Mouse (Mus musculus): ENCODE results near the gene Klhl29.

Gene Klhl29

GRCm38 (mm10) chr12:5301841-5302240, 73.6 kb downstream of the Klhl29 start:
- no peak for DNase-seq (ENCODE audit: low spot score)

- DNase-seq (ENCODE audit: low spot score): no peak
Measured at GRCm38 (mm10) chr12:5296422-5296821, 79.1 kb downstream of the Klhl29 start.

GRCm38 (mm10) chr12:5292316-5292715, 83.2 kb downstream of the Klhl29 start:
- no peak for DNase-seq (ENCODE audit: low spot score)

- DNase-seq (ENCODE audit: low spot score): no peak
Measured at GRCm38 (mm10) chr12:5285579-5285978, 89.9 kb downstream of the Klhl29 start.

GRCm38 (mm10) chr12:5284961-5285360, 90.5 kb downstream of the Klhl29 start:
- no peak for DNase-seq (ENCODE audit: low spot score)

GRCm38 (mm10) chr12:5283654-5284053, 91.8 kb downstream of the Klhl29 start:
- DNase-seq (ENCODE audit: low spot score): no peak

GRCm38 (mm10) chr12:5282611-5283010, 92.9 kb downstream of the Klhl29 start:
- DNase-seq (ENCODE audit: low spot score): no peak

GRCm38 (mm10) chr12:5279873-5280272, 95.6 kb downstream of the Klhl29 start:
- no peak for DNase-seq (ENCODE audit: low spot score)

- no peak for DNase-seq (ENCODE audit: low spot score)
Measured at GRCm38 (mm10) chr12:5277028-5277427, 98.5 kb downstream of the Klhl29 start.

GRCm38 (mm10) chr12:5275507-5275936, 100.0 kb downstream of the Klhl29 start:
- DNase-seq (ENCODE audit: low spot score): no peak

GRCm38 (mm10) chr12:5274519-5274944, 101.0 kb downstream of the Klhl29 start:
- DNase-seq (ENCODE audit: low spot score): no peak

GRCm38 (mm10) chr12:5273316-5274047, 102.0 kb downstream of the Klhl29 start:
- DNase-seq (ENCODE audit: low spot score): no peak

- DNase-seq (ENCODE audit: low spot score): no peak
Measured at GRCm38 (mm10) chr12:5270527-5270926, 105.0 kb downstream of the Klhl29 start.

GRCm38 (mm10) chr12:5269936-5270335, 105.5 kb downstream of the Klhl29 start:
- DNase-seq (ENCODE audit: low spot score): no peak

- no peak for DNase-seq (ENCODE audit: low spot score)
Measured at GRCm38 (mm10) chr12:5269061-5269460, 106.4 kb downstream of the Klhl29 start.

GRCm38 (mm10) chr12:5268188-5268612, 107.3 kb downstream of the Klhl29 start:
- DNase-seq (ENCODE audit: low spot score): no peak

GRCm38 (mm10) chr12:5267271-5268187, 108.0 kb downstream of the Klhl29 start:
- DNase-seq (ENCODE audit: low spot score): no peak

GRCm38 (mm10) chr12:5266773-5267172, 108.7 kb downstream of the Klhl29 start:
- DNase-seq (ENCODE audit: low spot score): no peak

- DNase-seq (ENCODE audit: low spot score): no peak
Measured at GRCm38 (mm10) chr12:5261476-5261875, 114.0 kb downstream of the Klhl29 start.

GRCm38 (mm10) chr12:5258779-5259178, 116.7 kb downstream of the Klhl29 start:
- DNase-seq (ENCODE audit: low spot score): no peak

GRCm38 (mm10) chr12:5257174-5257573, 118.3 kb downstream of the Klhl29 start:
- DNase-seq (ENCODE audit: low spot score): no peak

- DNase-seq (ENCODE audit: low spot score): no peak
Measured at GRCm38 (mm10) chr12:5255079-5255478, 120.4 kb downstream of the Klhl29 start.
